Mouse (Mus musculus): ENCODE results near the gene Fance. TPM values are rescaled to one million over a fixed set of nuclear protein-coding genes. Genes with fewer than 3 reads are reported as not detected.

Fance gene
- polyA plus RNA-seq, 2 experiments = 5.5 to 9.4 TPM

DNA sequence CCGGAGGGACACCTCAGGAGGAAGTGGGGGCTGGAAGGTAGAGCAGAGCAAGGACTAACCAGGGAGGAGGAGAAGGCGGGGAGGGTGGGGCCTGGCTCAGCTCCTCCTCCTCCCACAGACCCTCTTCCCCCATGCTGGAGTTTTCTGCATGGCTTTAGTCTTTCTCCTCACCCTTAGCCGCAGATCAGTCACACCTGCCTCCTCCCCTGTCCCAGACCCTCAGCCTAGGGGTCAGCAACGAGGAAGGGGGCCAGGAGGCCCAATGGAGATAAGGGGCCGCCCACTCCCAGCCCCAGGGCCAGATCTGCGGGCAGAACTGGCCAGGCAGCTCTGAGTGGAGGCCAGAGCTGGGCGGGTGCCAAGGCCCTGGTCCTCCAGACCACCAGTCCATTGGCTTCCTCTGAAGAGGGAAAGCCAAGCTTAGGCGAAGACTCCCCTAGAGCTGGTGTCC is 32.0 kb downstream of the Fance start:
- H3K4me2 ChIP-seq (ENCODE audit: low read depth) = no peak overlapping the region
- WGBS (ENCODE audit: insufficient replicate concordance) = 19% methylated on average over 8 of the region's 8 CpGs
- H3K9ac ChIP-seq (replicated peaks) = no peak overlapping the region
- DNase-seq (ENCODE audit: low read depth in 3 of 3, low spot score in 3 of 3) (no peak), ATAC-seq (ENCODE audit: insufficient read depth) (no peak)
- TF ChIP-seq EP300 (IDR thresholded peaks at IDR 0.05; ENCODE audit: low read depth) (no peak), CTCF (IDR thresholded peaks at IDR 0.05; ENCODE audit: low read depth) (no peak)
- H3K4me1 ChIP-seq (replicated peaks; ENCODE audit: control insufficient read depth in 2 of 2, insufficient read depth in 2 of 2, low read length in 1 of 2) = peaks cover 3 to 4% of the 10 kb centered on the region in 2 experiments; a peak in 3 of 4 replicates
- H3K36me3 ChIP-seq (replicated peaks; ENCODE audit: control insufficient read depth, insufficient read depth, low read depth) = no peaks in the 10 kb centered on the region
- H3K27ac ChIP-seq = no peak overlapping the region
- H3K9me3 ChIP-seq (ENCODE audit: control insufficient read depth, low read length) = no peaks in the 10 kb centered on the region
- peaks cover 14% of the 10 kb centered on the region for H3K27me3 ChIP-seq (ENCODE audit: control insufficient read depth, insufficient read depth, low read length)
- H3K4me3 ChIP-seq (ENCODE audit: insufficient read depth in 1 of 2, low read depth in 2 of 2, low read length in 2 of 2) = no peak overlapping the region

DNA sequence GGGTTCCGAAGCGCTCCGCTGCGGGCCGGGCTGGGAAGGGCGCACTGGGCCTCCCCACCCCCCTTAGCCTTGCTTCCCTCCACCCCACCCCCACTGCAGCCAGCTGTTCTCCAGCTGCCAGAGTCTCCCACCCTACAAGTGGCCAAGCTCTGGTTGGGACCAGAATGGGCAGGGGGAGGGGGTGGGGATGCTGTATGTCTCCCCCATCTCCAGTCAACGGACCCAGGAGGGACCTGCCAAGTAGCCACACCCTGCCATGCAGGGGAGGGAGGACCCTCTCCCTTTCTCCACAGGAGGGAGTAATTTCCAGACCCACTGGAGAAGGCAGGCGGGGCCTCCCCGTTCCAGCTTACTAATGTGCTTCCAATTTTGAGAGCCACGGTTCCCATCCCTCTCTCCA is 32.6 kb downstream of the Fance start:
- WGBS (ENCODE audit: insufficient replicate concordance) = 14% methylated on average over 10 of the region's 10 CpGs
- Histone ChIP-seq H3K4me3 (ENCODE audit: insufficient read depth in 1 of 2, low read depth in 2 of 2, low read length in 2 of 2) (no peak overlapping the region), H3K4me1 (replicated peaks; ENCODE audit: control insufficient read depth in 2 of 2, insufficient read depth in 2 of 2, low read length in 1 of 2) (peaks cover under 1 to 3% of the 10 kb centered on the region in 2 experiments; a peak in 3 of 4 replicates), H3K9ac (replicated peaks) (no peak overlapping the region), H3K27ac (no peak overlapping the region), H3K36me3 (replicated peaks; ENCODE audit: control insufficient read depth, insufficient read depth, low read depth) (no peaks in the 10 kb centered on the region), H3K27me3 (ENCODE audit: control insufficient read depth, insufficient read depth, low read length) (peaks cover 17% of the 10 kb centered on the region), H3K4me2 (ENCODE audit: low read depth) (no peak overlapping the region), H3K9me3 (ENCODE audit: control insufficient read depth, low read length) (no peaks in the 10 kb centered on the region)
- DNase-seq (ENCODE audit: low read depth in 3 of 3, low spot score in 3 of 3) (no peak), ATAC-seq (ENCODE audit: insufficient read depth) (no peak)
- no peak for TF ChIP-seq CTCF (IDR thresholded peaks at IDR 0.05; ENCODE audit: low read depth)
- no peak for TF ChIP-seq EP300 (IDR thresholded peaks at IDR 0.05; ENCODE audit: low read depth)

GRCm38 (mm10) chr17:28347327-28347726 is 34.0 kb downstream of the Fance start:
- no peak for DNase-seq (ENCODE audit: low read depth in 3 of 3, low spot score in 3 of 3)
- Histone ChIP-seq H3K36me3 (replicated peaks; ENCODE audit: control insufficient read depth, insufficient read depth, low read depth) (no peaks in the 10 kb centered on the region), H3K9me3 (ENCODE audit: control insufficient read depth, low read length) (no peaks in the 10 kb centered on the region), H3K4me3 (ENCODE audit: insufficient read depth in 1 of 2, low read depth in 2 of 2, low read length in 2 of 2) (no peak overlapping the region), H3K4me1 (replicated peaks; ENCODE audit: control insufficient read depth in 2 of 2, insufficient read depth in 2 of 2, low read length in 1 of 2) (peaks cover 4 to 10% of the 10 kb centered on the region in 2 experiments), H3K27ac (no peak overlapping the region), H3K9ac (replicated peaks) (no peak overlapping the region), H3K27me3 (ENCODE audit: control insufficient read depth, insufficient read depth, low read length) (peaks cover 17% of the 10 kb centered on the region), H3K4me2 (ENCODE audit: low read depth) (no peak overlapping the region)
- WGBS (ENCODE audit: insufficient replicate concordance) = 61% methylated on average over 10 of the region's 10 CpGs
- no peak for ATAC-seq (ENCODE audit: insufficient read depth)
- no peak for TF ChIP-seq EP300 (IDR thresholded peaks at IDR 0.05; ENCODE audit: low read depth)
- no peak for TF ChIP-seq CTCF (IDR thresholded peaks at IDR 0.05; ENCODE audit: low read depth)

- H3K9me3 ChIP-seq (ENCODE audit: control insufficient read depth, low read length) = no peaks in the 10 kb centered on the region
- H3K4me1 ChIP-seq (replicated peaks; ENCODE audit: control insufficient read depth in 2 of 2, insufficient read depth in 2 of 2, low read length in 1 of 2) = peaks cover 9 to 13% of the 10 kb centered on the region in 2 experiments
- no peak for DNase-seq (ENCODE audit: low read depth in 3 of 3, low spot score in 3 of 3)
- WGBS (ENCODE audit: insufficient replicate concordance) = 34% methylated on average over 6 of the region's 6 CpGs
- H3K4me3 ChIP-seq (ENCODE audit: insufficient read depth in 1 of 2, low read depth in 2 of 2, low read length in 2 of 2) = no peak overlapping the region
- no peak overlapping the region for H3K27ac ChIP-seq
- no peak overlapping the region for H3K4me2 ChIP-seq (ENCODE audit: low read depth)
- TF ChIP-seq CTCF (IDR thresholded peaks at IDR 0.05; ENCODE audit: low read depth) (no peak), EP300 (IDR thresholded peaks at IDR 0.05; ENCODE audit: low read depth) (no peak)
- ATAC-seq (ENCODE audit: insufficient read depth) = no peak
- peaks cover 17% of the 10 kb centered on the region for H3K27me3 ChIP-seq (ENCODE audit: control insufficient read depth, insufficient read depth, low read length)
- no peaks in the 10 kb centered on the region for H3K36me3 ChIP-seq (replicated peaks; ENCODE audit: control insufficient read depth, insufficient read depth, low read depth)
- no peak overlapping the region for H3K9ac ChIP-seq (replicated peaks)
Observed at GRCm38 (mm10) chr17:28348211-28348610, 34.9 kb downstream of the Fance start.

DNA sequence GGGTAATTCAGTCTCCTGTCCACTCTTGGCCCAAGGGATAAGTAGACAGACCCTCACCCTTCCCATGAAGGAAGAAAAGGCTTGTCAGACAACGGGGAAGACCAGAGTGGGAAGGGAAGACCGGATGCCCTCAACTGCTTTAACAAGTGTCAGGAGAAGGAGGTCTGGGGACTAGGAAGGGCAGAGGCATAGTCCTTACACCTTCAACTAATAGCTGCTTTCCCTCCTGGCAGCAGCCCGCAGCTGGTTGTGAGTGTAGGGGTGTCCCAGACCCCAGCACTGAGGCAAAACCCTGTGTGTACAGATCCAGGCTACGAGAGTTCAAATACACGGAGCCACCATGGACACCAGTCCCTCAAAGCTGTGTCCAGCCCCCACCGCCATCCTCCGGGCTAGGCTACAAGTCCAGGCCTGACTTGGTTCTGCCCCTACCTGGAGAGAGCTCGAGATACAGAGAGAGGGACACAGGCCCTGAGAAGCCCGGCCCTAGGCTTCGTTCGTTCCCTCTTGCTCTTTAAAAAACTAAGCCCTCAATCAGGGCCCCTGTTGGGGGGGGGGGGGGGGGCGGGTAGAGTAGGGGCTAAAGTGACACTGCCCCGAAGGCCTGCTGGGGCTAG is 36.1 kb downstream of the Fance start:
- 28% methylated on average over 13 of the region's 13 CpGs for WGBS (ENCODE audit: insufficient replicate concordance)
- DNase-seq (ENCODE audit: low read depth in 3 of 3, low spot score in 3 of 3) = no peak
- no peaks in the 10 kb centered on the region for H3K9me3 ChIP-seq (ENCODE audit: control insufficient read depth, low read length)
- no peak for ATAC-seq (ENCODE audit: insufficient read depth)
- H3K36me3 ChIP-seq (replicated peaks; ENCODE audit: control insufficient read depth, insufficient read depth, low read depth) = no peaks in the 10 kb centered on the region
- peaks cover 17% of the 10 kb centered on the region for H3K27me3 ChIP-seq (ENCODE audit: control insufficient read depth, insufficient read depth, low read length)
- H3K27ac ChIP-seq = no peak overlapping the region
- no peak for TF ChIP-seq EP300 (IDR thresholded peaks at IDR 0.05; ENCODE audit: low read depth)
- no peak for TF ChIP-seq CTCF (IDR thresholded peaks at IDR 0.05; ENCODE audit: low read depth)
- H3K4me3 ChIP-seq (ENCODE audit: insufficient read depth in 1 of 2, low read depth in 2 of 2, low read length in 2 of 2) = peak overlapping the region; percentile 44 to 72
- H3K4me1 ChIP-seq (replicated peaks; ENCODE audit: control insufficient read depth in 2 of 2, insufficient read depth in 2 of 2, low read length in 1 of 2) = peaks cover 9 to 13% of the 10 kb centered on the region in 2 experiments
- peak overlapping the region; percentile 52; the same call in 1 of the 2 replicates for H3K9ac ChIP-seq (replicated peaks)
- peak overlapping the region; percentile 91 for H3K4me2 ChIP-seq (ENCODE audit: low read depth)

Measured in liver, embryonic 14.5 days (tissue).